Mouse (Mus musculus) layer of hippocampus, postnatal 25 days (tissue): ENCODE results near the gene Nup188. TPM values are rescaled to one million over a fixed set of nuclear protein-coding genes. Genes with fewer than 3 reads are reported as not detected.

Experiments used
- DNase-seq, 2 experiments: peaks; one replicate each; pipeline ENCODE4 v3.0.0; 2022; ENCODE audit warnings: mixed read lengths in 2 of 2, low spot score in 1 of 2; ENCODE audit errors: extremely low spot score in 1 of 2
- total RNA-seq, 2 experiments: library from RNA; stranded (reverse); gene quantifications; 2 replicates each; pipeline ENCODE4 v1.2.3; 2021

Gene Nup188
- total RNA-seq, 2 experiments from 2014 or later: 18.7 to 22.0 TPM

DNA sequence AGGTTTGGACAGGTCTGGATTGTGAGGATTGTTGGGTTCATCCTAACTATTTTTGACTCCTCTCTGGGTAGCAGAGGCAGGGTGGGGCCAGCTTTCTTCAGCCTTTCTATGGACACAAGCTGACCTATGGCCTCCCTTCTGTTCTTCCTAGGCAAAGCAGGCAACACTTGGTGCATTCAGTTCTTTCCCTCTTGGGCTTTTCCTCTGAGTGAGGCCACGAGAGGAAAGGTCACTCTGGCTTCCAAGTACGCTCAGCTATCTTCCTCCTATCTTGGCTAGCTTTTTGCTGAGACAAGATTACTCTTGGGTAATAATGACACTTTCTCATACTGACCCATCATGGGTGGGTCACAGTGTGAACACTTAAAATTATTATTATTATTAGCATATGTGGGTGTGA lies 3.0 kb upstream of the Nup188 start:
- no peak for DNase-seq

DNA sequence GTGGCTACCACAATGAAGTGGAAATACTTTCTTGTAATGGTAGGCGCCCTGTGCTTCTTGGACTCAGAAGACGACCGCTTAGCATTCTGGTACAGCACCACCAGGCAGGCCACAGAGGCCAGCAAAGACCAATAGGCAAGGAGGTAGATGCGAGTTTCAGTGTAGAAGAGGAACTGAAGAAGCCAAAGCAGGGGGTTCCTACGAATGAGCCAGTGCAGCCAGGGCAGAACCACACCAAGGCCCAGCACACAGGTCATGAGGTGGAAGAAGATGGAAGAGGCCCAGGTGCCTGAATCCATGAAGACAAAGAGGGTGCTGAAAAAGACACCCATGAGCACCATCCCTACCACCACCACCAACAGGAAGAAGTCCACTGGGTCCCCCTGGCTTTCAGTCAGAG lies 1.2 kb upstream of the Nup188 start:
- DNase-seq: no peak

DNA sequence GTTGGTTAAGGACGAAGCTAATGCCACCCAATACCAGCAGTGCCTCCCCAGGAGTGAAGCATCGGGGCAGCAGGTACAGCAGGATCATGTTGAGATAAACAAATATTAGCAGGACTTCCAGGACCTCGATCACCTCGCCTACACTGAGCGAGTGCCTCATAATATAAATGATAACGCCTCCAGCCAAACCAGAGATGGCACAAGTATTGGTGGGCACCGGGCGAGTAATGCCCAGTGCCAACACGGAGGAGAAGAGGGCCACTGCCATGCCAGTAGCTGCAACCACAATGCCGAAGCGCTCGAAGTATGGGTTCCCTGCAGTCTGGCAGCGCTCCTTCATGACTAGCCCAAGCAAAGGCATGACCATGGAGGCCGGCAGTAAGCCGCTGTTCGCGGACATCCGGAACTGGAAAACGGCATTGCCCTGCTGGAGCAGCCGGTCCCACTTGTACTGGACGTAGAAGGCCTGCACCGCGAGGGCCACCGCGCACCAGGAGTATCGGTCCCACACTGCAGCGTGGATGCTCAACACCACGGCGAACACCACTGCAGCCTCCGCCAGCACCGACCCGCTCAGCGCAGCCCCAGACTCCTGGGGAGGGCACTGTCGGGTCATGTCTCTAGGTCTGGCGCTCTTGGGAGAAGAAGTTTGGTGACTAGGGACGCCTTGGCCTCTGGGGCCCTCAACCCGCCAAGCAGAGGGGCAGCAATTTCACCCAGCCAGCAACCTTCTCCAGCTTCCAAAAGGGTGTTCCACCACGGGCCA lies 598 bp upstream of the Nup188 start:
- no peak for DNase-seq

DNA sequence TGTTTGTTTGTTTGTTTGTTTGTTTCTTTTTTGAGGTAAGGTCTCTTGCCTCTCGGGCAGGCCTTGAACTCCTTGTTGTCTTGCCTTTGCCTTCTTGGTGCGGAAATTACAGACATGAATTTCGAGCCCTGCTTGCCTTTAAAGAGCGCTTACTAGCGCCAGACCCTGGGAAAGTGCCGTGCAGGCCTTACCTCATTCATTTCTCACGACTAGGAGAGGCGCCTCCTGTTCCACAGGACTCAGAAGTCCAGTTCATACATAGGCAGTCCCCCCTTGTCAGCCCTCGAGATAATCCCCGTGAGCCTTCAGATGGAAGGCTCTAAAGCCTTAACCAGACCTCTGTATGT lies 803 bp downstream of the Nup188 start:
- DNase-seq: no peak

DNA sequence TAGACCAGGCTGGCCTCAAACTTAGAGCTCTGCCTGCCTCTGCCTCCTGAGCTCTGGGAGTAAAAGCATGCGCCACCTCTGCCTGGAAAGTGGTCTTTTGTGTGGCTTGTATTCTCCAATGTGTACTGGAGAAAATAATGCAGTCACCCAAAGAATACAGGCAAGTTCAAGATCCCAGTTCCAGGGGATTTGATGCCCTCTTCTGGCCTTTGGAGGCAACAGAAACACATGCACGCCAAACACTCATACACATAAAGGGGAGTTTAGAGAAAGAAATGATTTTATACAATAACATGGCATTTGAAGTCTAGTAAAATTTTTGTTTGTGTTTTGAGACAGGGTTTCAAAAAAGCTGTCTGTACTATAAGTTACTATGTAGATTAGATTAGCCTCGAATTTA lies 13.3 kb downstream of the Nup188 start:
- no peak for DNase-seq

DNA sequence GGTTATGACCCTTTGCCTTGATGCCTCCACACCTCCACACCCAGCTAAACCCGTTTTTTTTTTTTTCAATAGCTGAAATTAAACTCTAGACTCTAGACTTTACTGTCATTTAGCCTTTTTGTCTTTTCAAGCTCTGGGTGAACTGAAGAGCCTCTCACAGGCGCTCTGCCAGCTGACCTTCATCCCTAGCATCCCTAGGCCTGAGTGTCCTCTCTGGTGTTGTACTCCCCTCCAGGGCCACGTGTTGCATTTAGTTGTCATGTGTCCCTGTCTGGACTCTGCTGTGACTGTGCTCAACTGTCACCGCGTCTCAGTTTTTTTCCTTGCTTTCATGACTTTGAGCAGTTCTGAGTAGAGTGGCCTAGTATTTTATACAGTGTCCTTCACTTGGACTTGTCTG lies 13.8 kb downstream of the Nup188 start:
- no peak for DNase-seq

DNA sequence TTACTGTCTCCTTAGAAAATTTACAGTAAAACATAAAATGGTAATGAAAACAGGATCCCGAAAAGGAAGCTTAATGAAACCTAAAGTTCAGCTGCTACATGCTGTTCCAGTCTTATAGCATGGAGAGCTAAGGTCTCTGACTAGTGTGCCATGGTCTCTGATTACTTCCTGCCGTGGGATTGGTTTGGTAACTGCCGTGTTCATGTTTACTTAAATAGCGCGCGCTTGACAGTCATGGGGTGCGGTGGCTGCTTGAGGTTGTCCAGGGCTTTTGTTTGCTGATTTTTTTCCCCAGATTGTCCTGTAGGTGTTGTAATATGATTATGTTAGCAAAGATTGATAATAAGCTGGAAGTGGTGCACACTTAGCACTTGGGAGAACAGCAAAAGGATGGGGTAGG lies 19.9 kb downstream of the Nup188 start:
- DNase-seq: no peak

DNA sequence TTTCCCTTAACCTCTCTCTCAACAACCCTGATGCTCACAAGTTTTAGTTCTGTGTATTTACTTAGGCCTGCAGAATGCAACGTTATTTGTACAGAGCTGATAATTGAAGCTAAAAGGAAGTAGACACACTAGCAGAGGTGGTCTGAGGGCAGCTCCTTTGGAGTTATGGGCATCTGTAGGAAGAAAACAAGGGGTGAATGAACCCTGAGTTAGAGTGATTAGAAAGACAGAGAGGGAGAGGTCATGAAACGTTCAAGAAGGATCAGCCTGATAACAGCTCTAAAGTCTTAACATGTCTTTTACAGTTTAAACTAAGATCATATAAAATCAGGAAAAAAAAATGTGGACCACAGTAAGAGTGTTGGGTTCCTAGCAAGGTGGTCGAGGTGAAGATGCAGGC lies 23.2 kb downstream of the Nup188 start:
- DNase-seq: no peak

DNA sequence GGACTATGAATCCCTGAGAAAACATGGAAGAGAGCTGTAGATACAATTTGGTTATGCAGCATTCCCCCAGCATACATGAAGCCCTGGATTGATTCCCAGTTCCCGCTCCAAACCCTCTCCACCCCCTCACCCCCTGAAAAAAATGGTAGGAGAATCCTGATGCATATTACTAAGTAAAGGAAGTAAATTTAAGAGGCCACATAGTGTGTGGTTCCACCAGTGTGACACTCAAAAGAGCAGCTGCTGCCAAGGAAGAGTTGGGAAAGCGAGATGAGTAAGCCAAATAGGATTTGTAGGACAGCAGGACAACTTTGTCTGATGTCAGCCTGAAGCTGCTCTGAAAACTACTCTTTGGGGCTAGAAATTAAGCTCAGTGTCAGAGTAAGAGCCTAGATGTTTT lies 25.3 kb downstream of the Nup188 start:
- DNase-seq: no peak

DNA sequence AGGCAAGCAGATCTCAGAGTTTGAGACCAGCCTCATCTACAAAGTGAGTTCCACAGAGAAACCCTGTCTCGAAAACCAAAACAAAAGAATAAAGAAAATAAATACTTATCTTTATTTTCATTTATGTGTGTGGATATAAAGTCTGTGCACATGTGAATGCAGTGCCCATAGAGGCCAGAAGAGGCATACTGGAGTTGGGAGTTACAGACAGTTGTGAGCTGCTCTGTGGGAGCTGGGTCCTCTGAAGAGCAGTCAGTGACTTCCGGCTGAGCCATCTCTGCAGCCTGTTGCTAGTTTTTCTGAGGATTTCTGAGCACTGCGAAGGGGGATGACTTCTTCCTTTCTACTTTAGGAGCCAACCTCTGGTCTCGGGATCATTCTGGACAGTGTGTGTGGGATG lies 29.9 kb downstream of the Nup188 start:
- no peak for DNase-seq

DNA sequence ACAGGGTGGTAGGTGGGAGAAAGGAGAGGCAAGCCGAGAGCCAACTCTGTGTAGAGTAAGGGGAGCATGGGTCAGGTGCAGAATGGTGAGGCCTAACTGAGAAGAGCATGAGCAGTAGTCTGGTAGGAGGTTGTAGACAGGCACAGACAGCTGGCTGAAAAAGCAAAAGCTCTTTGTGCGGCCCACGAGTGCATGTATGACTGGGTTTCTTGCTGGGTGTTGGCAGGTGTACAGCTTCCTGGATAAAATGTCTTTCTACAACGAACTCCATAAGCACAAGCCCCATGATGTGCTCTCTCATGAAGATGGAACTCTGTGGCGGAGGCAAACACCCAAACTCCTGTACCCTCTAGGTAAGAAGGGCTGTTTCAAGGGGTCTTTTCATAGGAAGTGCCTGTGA lies 30.8 kb downstream of the Nup188 start:
- DNase-seq: no peak

DNA sequence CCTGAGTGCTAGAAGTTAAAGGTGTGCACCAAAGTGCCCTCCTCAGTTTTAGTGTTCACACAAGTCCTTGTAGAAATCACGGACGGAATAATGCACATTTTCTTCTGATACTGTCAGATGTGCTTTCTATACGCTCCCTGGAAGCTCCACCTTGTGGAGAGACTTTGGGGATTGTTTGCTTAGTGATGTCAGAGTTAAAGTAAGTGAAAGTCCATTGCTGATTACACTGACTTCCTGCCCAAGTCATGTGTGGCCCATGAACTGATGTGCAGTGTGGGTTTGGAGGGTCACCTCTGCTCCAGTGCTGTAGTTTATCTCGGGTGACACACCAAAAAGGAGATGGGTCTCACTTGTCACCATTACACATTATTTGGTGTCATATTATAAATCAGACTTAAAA lies 33.1 kb downstream of the Nup188 start:
- DNase-seq: no peak

DNA sequence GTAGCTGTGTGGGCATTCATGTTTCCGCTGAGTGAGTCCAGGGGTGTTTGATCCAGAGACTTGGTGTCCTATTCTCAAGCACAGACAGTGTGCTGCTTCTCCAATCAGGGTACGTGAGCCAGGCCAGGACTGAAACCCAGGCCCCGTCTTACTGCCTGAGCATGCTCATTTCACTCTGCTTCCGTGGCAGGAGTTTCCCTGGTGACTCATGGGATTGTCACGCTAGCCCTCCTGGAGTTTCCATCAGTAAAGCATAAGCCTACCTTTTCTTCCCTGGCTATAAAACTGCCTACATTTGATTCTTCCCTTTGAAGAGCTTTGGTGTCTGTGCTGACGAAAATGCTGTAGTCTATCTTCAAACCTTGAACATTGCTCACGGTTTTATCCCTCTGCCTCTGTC lies 36.9 kb downstream of the Nup188 start:
- no peak for DNase-seq

DNA sequence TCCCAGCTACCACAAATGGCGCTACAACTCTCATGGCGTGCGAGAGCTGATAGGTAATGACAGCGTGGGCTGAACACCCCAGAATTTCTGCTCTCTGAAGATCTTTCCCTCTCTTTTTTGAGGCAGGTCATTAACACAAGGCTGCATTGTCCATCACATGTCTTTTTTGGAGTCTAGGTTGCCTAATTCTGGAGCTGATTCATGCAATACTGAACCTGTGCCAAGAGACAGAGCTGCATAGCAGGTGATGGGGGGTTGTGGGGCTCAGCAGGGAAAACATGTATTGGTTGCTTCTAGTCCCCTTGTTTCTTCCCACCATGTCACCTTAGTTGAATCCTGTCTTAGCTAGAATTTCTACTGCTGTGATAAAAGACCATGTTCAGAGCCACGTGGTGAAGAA lies 39.1 kb downstream of the Nup188 start:
- no peak for DNase-seq

DNA sequence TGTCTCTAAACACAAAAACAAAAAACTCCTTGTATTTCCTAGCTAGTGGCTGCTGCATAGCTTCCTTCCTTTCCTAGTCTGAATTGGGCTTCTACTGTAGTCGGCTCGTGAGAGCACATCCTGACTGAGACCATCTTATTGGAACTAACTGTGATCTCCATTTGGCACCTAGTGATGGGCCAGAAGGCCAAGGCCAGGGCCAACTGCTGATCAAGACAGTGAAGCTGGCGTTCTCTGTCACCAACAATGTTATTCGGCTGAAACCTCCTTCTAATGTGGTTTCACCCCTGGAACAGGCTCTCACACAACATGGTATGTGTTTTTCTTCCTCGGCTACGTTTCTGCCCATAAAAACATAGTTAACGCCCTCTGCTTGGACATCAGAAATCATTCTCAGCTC lies 41.1 kb downstream of the Nup188 start:
- no peak for DNase-seq

DNA sequence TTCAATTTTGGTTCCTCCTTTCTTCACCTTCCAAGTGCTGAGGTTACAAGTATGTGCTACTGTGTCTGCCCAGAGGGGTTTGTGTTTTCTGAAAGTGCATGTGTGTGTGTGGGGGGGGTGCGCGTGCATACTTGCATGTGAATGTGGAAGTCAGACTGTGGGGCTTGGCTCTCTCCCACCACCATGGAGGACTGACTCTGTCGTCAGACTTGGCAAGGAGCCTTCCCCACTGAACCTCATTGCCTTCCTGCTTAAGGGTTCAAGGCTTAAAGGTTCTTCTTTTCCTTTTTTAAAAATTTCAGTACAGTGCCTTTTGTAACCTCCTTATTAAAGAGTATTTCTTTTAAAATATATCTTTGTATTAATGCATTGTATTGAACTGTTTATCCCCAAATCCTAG lies 42.6 kb downstream of the Nup188 start:
- no peak for DNase-seq

DNA sequence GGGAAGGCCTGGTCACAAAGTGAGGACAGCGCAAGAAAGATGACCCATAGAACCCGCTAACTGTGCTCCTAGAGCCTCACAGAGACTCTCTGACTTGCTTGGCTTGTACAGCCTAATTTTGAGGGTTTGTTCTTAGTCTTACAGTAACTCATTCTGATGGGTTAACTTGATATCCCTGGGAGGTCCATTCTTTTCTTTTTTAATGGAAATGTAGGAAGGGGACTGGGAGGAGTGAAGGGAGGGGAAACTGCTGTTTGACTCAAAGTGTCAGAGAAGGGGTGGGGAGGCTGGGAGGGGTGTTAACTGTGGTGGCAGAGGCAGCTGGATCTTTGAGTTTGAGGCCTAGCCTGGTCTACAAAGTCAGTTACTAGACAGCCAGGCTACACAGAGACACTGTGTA lies 49.1 kb downstream of the Nup188 start:
- no peak for DNase-seq

DNA sequence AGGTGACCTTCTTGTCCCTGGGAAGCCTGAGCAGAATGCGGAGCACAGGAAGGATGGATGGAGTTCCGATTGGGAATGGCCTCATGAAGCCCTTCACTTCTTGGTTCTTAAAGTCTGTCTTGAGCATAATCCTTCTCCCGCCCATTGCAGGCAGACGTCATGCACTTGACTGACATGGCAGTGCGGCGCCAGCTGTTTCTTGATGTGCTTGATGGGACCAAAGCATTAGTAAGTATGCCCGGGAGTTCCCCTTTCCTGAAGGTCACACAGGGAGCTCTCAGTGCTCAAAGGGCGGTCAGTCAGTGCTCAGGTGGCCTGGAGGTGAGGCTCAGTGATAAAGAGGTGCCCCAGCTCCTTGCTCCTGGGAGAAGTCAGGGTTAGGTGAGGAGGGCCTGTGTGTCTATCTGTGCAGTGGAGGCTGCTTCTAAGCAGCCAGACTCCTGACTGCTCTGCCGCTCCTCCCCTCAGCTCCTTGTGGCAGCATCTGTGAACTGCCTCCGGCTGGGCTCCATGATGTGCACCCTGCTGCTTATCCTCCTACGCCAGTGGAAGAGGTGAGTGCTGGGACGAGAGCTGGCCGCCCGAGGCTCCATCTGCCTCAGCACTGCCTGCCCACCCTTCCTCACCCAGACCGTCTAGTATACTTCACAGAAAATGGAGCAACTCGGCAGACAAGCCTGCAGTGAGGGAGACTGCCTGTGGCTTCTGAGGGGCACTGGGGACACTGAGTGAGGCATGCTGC lies 50.1 kb downstream of the Nup188 start:
- DNase-seq: peak in 1 of 2 experiments; percentile 33

DNA sequence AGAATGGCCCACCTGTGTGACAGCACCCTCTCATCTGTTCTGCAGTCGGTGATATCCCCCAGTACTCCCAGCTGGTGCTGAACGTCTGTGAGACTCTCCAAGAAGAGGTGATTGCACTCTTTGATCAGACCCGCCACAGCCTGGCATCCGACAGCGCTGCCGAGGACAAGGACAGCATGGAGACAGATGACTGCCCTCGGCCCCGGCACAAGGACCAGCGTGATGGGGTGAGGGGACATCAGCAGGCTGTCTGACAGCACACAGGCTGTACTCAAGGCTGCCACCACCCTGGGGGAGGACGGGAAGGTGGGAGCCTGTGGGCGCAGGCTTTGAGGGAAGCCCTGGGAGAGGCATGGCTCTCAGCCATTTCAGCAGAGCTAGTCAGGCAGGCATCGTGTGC lies 51.0 kb downstream of the Nup188 start:
- DNase-seq: peak in 1 of 2 experiments; percentile 15

DNA sequence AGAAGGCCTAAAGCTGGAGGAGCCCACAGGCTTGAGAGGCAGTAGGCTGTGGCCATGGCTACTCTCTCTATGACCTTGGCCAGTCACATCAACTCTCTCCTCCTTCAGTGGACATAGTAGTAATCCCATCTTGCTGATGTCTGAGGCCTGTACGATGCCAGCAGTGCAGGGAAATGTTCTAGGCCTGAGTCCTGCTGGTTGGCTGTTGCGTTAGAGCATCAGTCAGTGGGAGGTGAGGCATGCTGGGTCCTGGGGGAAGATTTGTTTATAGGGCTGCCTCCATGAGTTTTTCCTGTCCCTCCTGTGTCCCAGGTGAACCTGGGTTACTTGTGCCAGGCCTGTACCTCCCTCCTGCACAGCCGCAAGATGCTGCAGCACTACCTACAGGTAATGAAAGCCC lies 55.9 kb downstream of the Nup188 start:
- peak in 1 of 2 experiments; percentile 7 for DNase-seq

DNA sequence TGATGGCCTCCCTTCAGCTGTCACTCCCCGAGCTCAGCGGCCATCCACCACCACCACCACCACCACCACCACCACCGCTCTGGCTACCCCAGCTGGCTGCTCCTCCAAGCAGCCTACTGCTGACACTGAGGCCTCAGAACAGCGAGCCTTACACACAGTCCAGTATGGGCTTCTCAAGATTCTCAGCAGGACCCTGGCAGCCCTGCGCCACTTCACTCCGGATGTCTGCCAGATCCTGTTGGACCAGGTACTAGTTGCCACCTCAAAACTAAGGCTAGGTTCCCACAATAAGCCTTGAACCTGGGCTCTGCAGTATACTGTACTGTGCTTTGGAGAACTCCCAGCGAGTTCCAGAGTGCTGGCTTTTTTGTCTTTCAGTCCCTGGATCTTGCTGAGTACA lies 56.3 kb downstream of the Nup188 start:
- no peak for DNase-seq

DNA sequence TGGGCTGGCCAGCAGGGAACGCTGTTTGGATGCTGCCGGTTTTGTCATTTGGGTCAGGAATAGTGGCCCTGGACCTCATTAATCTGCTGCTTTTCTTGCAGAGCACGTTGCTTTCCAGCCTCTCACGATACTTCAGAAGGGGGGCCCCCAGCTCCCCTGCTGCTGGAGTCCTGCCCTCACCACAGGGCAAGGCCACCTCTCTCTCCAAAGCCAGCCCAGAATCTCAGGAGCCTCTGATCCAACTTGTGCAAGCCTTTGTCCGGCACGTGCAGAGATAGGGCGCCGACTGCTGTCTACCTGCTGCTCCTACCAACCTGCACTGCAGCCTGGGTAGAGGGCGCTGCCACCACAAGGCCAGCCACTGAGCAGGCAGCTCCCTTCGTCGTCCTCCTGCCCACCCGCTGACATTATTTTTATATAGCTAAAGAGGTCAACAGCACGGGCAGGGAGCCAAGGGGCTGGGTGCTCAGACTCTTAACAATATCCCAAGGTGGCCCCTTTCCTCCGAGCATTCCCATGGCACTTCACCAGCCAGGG lies 57.5 kb downstream of the Nup188 start:
- DNase-seq: peak in 1 of 2 experiments; percentile 15
